Mouse (Mus musculus) lung, adult 18-20 months (tissue): ENCODE results near the gene Gpr107.
A peak's percentile ranks its signal among the peaks of the same experiment; 100 is the strongest.

Experiments used
- DNase-seq, 2 experiments: peaks; one replicate each; pipeline ENCODE4 v3.0.0; 2022; ENCODE audit warnings: mixed read lengths in 2 of 2

Gpr107 gene

GRCm38 (mm10) chr2:31151892-31152812, at the start of gene Gpr107:
Gene Gpr107, plus strand, starts transcription at chr2:31152316.
- peak; percentile 86 to 88 for DNase-seq

GRCm38 (mm10) chr2:31103321-31103720, 48.8 kb upstream of the Gpr107 start:
- DNase-seq, result no peak

GRCm38 (mm10) chr2:31105279-31105678, 46.8 kb upstream of the Gpr107 start:
- no peak for DNase-seq

- DNase-seq, result no peak
Observed at GRCm38 (mm10) chr2:31106004-31106403, 46.1 kb upstream of the Gpr107 start.

GRCm38 (mm10) chr2:31106621-31107320, 45.3 kb upstream of the Gpr107 start:
- DNase-seq, result no peak

DNA sequence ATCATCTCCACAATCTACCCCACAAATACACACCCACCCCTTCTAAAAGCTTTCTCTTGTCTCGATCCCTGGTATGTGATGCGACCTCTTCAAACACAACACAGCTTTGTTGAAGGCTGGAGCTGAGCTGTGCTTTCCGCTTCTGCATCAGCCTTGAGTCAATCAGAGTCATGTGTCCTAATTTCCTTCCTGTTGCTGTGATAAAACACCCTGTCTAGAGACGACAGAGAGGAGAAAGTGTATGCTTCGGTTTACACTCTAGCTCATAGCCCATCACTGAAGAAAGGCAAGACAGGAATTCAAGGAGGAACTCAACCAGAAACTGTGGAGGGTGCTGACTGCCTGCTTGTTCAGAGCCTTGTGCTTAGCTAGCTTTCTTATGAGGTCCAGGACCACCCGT, 43.9 kb upstream of the Gpr107 start:
- no peak for DNase-seq

- no peak for DNase-seq
Observed at GRCm38 (mm10) chr2:31109960-31110548, 42.1 kb upstream of the Gpr107 start.

GRCm38 (mm10) chr2:31111685-31112084, 40.4 kb upstream of the Gpr107 start:
- DNase-seq, result no peak

GRCm38 (mm10) chr2:31114205-31114604, 37.9 kb upstream of the Gpr107 start:
- no peak for DNase-seq

- no peak for DNase-seq
Observed at GRCm38 (mm10) chr2:31115091-31115942, 36.8 kb upstream of the Gpr107 start.

- no peak for DNase-seq
Observed at GRCm38 (mm10) chr2:31115943-31116731, 36.0 kb upstream of the Gpr107 start.

DNA sequence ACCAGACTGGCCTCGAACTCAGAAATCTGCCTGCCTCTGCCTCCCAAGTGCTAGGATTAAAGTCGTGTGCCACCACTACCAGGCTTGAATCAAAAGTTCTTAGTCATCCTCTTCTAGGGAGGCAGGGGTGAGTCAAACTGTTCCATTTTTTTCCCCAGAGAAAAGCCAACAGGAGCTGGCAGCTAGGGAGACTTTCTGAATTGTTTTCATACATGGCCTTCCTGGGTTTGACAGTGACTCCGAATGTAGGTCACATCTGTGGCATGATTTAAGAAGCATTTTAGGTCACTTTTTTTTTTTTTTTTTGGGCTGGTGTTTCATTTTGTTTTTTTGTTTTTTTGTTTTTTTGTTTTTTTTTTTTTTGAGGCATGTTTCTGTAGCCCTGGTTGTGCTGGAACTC, 33.9 kb upstream of the Gpr107 start:
- DNase-seq, result no peak

GRCm38 (mm10) chr2:31118639-31119380, 33.3 kb upstream of the Gpr107 start:
- no peak for DNase-seq

- peak in 1 of 2 experiments; percentile 45 for DNase-seq
Observed at GRCm38 (mm10) chr2:31119795-31120194, 32.3 kb upstream of the Gpr107 start.

GRCm38 (mm10) chr2:31121131-31121693, 30.9 kb upstream of the Gpr107 start:
- DNase-seq, result no peak

GRCm38 (mm10) chr2:31122806-31123205, 29.3 kb upstream of the Gpr107 start:
- DNase-seq, result no peak

DNA sequence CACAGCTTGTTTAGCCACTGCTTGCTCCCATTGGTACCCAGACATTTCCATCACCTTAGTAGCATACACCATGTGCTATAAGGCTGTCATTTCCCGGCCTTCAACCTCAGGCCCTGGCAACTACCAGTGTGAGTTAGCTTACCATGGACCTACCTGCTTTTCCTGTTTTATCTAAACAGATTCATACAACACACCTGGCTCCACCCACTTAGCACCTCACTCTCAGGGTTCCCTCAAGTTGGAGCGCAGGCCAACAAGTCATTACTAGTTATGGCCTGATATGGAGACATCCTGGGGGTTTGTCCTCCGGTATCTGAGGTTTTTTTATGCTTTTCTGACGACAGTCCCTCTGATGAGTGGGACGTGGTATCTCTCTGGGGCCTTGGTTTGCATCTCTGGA, 28.6 kb upstream of the Gpr107 start:
- no peak for DNase-seq

DNA sequence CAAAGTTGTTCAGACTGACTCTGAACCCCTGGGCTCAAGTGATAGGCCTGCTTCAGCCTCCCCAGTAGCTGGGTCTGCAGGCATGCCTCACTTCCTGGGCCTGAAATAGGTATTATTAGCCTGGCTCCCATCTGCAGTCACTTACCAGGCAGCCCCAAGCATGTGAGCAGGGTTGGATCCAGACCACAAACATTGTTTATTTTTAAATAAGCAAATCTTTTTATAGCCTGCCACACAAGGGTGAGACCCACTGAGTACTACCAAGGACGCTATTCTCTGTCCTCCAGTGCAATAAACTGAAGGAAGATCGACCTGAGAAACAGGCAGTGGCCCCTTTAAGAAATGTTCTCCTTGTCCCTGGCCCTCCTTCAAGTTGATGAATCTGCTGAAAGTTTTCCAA, 27.4 kb upstream of the Gpr107 start:
- DNase-seq, result no peak

DNA sequence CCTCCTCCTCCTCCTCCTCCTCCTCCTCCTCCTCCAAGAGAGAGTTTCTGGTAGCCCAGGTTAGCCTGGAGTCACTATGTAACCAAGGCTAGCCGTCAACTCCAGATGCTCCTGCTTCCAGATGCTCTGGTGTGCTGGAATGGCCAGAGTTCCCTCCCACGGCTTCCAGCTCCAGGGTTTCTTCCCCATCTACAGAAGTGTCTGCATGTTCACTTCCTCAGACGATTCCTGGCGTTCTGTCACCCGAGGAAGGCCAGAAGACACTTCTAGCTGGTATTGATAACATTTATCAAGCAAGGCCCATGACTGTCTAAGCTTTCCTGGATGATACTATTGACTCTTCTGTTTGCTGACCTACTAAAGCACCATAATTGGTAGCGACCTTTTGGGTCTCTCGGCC, 27.0 kb upstream of the Gpr107 start:
- no peak for DNase-seq

DNA sequence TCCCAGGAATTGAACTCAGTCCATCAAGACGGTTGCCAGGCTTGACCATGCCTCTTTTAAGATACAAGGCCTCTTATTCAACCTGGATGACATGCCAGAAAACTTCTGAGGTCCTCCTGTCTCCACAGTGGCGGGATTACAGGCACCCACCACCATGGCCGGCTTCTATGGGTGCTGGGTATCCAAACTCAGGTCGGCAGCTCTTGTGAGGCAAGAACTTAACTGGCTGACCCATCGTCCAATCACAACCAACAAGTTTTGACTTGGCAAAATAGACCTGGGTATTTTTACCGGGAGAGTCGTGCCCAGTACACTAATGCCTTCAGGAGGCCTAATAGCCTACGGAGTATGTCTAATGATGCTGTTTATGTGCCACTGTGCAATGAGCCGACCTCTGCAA, 26.1 kb upstream of the Gpr107 start:
- DNase-seq, result no peak

DNA sequence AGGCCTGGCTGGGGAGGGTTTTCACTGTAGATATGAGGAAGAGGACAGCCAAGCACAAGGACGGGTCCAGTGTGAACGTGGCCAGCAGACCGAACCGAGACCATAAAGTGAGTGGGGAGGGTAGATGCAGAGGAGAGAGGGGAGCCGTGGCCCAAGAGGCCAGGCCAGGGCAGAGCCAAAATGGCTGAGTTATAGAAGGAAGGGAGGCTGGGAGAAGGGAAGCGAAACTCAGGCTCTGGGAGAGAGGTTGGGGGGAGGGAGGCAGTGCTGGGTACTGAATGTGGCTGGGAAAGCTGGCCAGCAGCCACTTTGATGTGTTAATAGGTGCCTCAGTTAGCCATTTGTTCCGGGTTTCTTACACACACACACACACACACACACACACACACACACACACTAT, 24.9 kb upstream of the Gpr107 start:
- DNase-seq, result no peak
